Mouse (Mus musculus) testis, adult 2 months (tissue): ENCODE results near the gene Zdhhc24.

ENCODE experiments used
- CTCF ChIP-seq: fragments of 200-500 bp; IDR thresholded peaks from 2 replicates; pipeline ENCODE4 v1.5.1; 2012; ENCODE audit warnings: low read depth, mild to moderate bottlenecking, inconsistent platforms, low read length, moderate library complexity; ENCODE audit not compliant: control insufficient read depth, insufficient read depth, insufficient replicate concordance
- POLR2A ChIP-seq: fragments of 200-500 bp; IDR thresholded peaks from 2 replicates; pipeline ENCODE4 v1.6.1; 2012; ENCODE audit warnings: low read depth, mild to moderate bottlenecking, inconsistent platforms, low read length, moderate library complexity; ENCODE audit not compliant: control insufficient read depth

GRCm38 (mm10) chr19:4916827-4917226, 38.4 kb downstream of the Zdhhc24 start:
- TF ChIP-seq CTCF: no peak
- no peak for TF ChIP-seq POLR2A
